Mouse (Mus musculus) heart, adult 2 months (tissue): Measurements from ENCODE around the gene Itga3.

Experiments used
- CTCF ChIP-seq: fragments of 200-600 bp; IDR thresholded peaks from 2 replicates; pipeline ENCODE4 v1.8.1; 2022; ENCODE audit warnings: antibody characterized with exemption, mild to moderate bottlenecking, moderate library complexity
- POLR2A ChIP-seq: fragments of 200-500 bp; IDR thresholded peaks from 2 replicates; pipeline ENCODE4 v1.6.1; 2011; ENCODE audit warnings: mild to moderate bottlenecking, low read depth, low read length, control low read depth; ENCODE audit not compliant: insufficient read depth

DNA sequence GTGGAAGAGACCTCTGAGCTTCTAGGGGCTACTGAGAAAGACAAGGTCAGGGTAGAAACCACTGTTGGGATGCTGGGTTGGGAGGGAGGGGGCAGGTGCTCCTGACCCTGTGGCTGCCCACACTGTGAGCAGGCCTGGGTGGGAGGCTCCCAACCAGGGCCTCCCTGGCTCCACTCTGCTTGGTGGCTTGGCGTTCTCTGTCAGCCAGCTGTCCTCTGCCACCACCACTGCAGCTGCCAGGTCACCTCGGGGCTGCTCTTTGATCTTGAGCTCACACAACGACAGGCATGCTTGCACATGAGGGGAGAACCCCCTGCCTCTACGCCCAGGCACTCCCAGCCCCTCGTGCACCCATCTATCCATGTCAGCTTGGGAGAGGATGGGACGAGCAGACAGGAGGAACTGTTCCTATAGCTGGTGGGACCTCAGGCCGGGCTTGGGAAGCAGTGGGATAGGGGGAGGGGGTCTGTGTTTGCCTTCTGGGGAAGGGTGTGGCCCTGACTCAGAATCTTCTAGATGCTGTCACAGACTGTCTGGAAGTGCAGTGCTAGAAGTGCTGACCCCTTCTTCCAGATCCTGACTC lies 48.9 kb upstream of the Itga3 start:
- TF ChIP-seq CTCF = no peak
- no peak for TF ChIP-seq POLR2A
